In genomic region chr2:131234970-131235635, GRCm38 (mm10) we compare ENCODE assay signal across 7 mouse cellular contexts. TPM values are rescaled to one million over a fixed set of nuclear protein-coding genes. Genes with fewer than 3 reads are reported as not detected.
DNase-seq lines count a peak whose midpoint lies in the region; ATAC-seq and TF ChIP-seq lines count a peak whose summit lies in the region.

No protein-coding gene starts in this region.

- H3K4me2 ChIP-seq in hindbrain, embryonic 12.5 days (replicated peaks), result peak overlapping the region; percentile 79
- peak overlapping the region; percentile 81 for H3K4me2 ChIP-seq in limb, embryonic 15.5 days

- H3K27ac ChIP-seq in hindbrain, embryonic 12.5 days, result no peak overlapping the region
- H3K27ac ChIP-seq in limb, embryonic 15.5 days, result no peak overlapping the region

- WGBS in hindbrain, embryonic 12.5 days, result 86% methylated on average over 7 of the region's 7 CpGs
- WGBS in limb, embryonic 15.5 days, result 65% methylated on average over 7 of the region's 7 CpGs

- no peaks in the 10 kb centered on the region for H3K9me3 ChIP-seq in hindbrain, embryonic 12.5 days (replicated peaks)
- H3K9me3 ChIP-seq in limb, embryonic 15.5 days, result no peaks in the 10 kb centered on the region

- peaks cover 2% of the 10 kb centered on the region for H3K79me3 ChIP-seq in C2C12 (ENCODE audit: low read depth)

- DNase-seq in Muller cell, postnatal 12 days (ENCODE audit: inconsistent ontology term), result peak; percentile 51
- DNase-seq in urinary bladder, postnatal 36 days (ENCODE audit: low spot score in 2 of 2), result no peak
- DNase-seq in cerebellum, adult 11-12 months, result no peak

- no peaks in the 10 kb centered on the region for H3K27me3 ChIP-seq in C2C12 (ENCODE audit: control insufficient read depth, insufficient read depth, insufficient read length)
- no peaks in the 10 kb centered on the region for H3K27me3 ChIP-seq in hindbrain, embryonic 12.5 days
- H3K27me3 ChIP-seq in limb, embryonic 15.5 days, result no peaks in the 10 kb centered on the region

- peaks cover 17% of the 10 kb centered on the region for H3K4me1 ChIP-seq in hindbrain, embryonic 12.5 days
- H3K4me1 ChIP-seq in limb, embryonic 15.5 days, result peaks cover 18% of the 10 kb centered on the region

- ATAC-seq in hindbrain, embryonic 12.5 days (ENCODE audit: low FRiP score), result no peak
- no peak for ATAC-seq in limb, embryonic 15.5 days (ENCODE audit: insufficient number of reproducible peaks, low FRiP score, low TSS enrichment, low read depth)
- ATAC-seq in monocyte, adult 5-6 weeks (replicated peaks; ENCODE audit: insufficient number of reproducible peaks, low FRiP score, low TSS enrichment, poor library complexity, severe bottlenecking), result peak; percentile 44

- H3K36me3 ChIP-seq in C2C12 (ENCODE audit: control insufficient read depth, insufficient read depth), result peaks cover 19% of the 10 kb centered on the region
- H3K36me3 ChIP-seq in hindbrain, embryonic 12.5 days, result peaks cover 3% of the 10 kb centered on the region; the same call in 1 of the 2 replicates
- H3K36me3 ChIP-seq in limb, embryonic 15.5 days, result peaks cover 14% of the 10 kb centered on the region

- H3K9ac ChIP-seq in hindbrain, embryonic 12.5 days, result no peak overlapping the region
- no peak overlapping the region for H3K9ac ChIP-seq in limb, embryonic 15.5 days

- TF ChIP-seq CTCF in C2C12 (IDR thresholded peaks at IDR 0.05; ENCODE audit: control insufficient read depth, insufficient read depth, insufficient read length), result no peak

- peak overlapping the region; percentile 72 for H3K4me3 ChIP-seq in C2C12 (ENCODE audit: insufficient read depth, poor library complexity, severe bottlenecking)
- H3K4me3 ChIP-seq in hindbrain, embryonic 12.5 days, result no peak overlapping the region
- peak overlapping the region; percentile 54 for H3K4me3 ChIP-seq in limb, embryonic 15.5 days

- peaks cover 27% of the 10 kb centered on the region for H3K79me2 ChIP-seq in C2C12 (ENCODE audit: control insufficient read depth, insufficient read depth)

- peak overlapping the region; percentile 50 for H3ac ChIP-seq in C2C12 (ENCODE audit: control insufficient read depth, insufficient read length, low read depth)

TF ChIP-seq in C2C12, 6 proteins besides CTCF, POLR2A, EP300 and RAD21:
- no peak for TF ChIP-seq USF1 (IDR thresholded peaks at IDR 0.05; ENCODE audit: low read depth)
- TF ChIP-seq MYOG (IDR thresholded peaks at IDR 0.05; ENCODE audit: control insufficient read depth, extremely low read depth, insufficient read length), result no peak
- TF ChIP-seq CEBPB (IDR thresholded peaks at IDR 0.05; ENCODE audit: low read depth), result no peak
- no peak for TF ChIP-seq FOSL1 (IDR thresholded peaks at IDR 0.05; ENCODE audit: insufficient read depth, low read length, poor library complexity, severe bottlenecking)
- no peak for TF ChIP-seq MYOD1 (IDR thresholded peaks at IDR 0.05; ENCODE audit: control insufficient read depth, insufficient read length, low read depth)
- TF ChIP-seq MAX (IDR thresholded peaks at IDR 0.05), result no peak

RNA-seq across cellular contexts. Expression of gene Mavs, which starts 1.2 kb away (rescaled TPM):
- polyA plus RNA-seq in C2C12 (2012; fragmentation: generic; extraction: Trizol), result 19.1 TPM
- polyA plus RNA-seq in hindbrain, embryonic 12.5 days (2016; fragmentation: Nextera tagmentation; extraction: Ambion mirVana), result 10.6 and 11.6 TPM in 2 replicates
- 19.2 and 22.5 TPM in 2 replicates for polyA plus RNA-seq in limb, embryonic 15.5 days (2015; fragmentation: Nextera tagmentation; extraction: Ambion mirVana)
- 8.0 to 16.9 TPM (median 9.0 TPM) in 3 replicates for total RNA-seq in monocyte, adult 5-6 weeks (2017)

RNA-seq across cellular contexts. Expression of gene Pank2, which starts 27.2 kb away (rescaled TPM):
- 27.0 TPM for polyA plus RNA-seq in C2C12 (2012; fragmentation: generic; extraction: Trizol)
- polyA plus RNA-seq in hindbrain, embryonic 12.5 days (2016; fragmentation: Nextera tagmentation; extraction: Ambion mirVana), result 57.4 and 62.2 TPM in 2 replicates
- polyA plus RNA-seq in limb, embryonic 15.5 days (2015; fragmentation: Nextera tagmentation; extraction: Ambion mirVana), result 27.9 and 34.8 TPM in 2 replicates
- total RNA-seq in monocyte, adult 5-6 weeks (2017), result 38.1 to 53.4 TPM (median 45.9 TPM) in 3 replicates

RNA-seq across cellular contexts. Expression of gene Ap5s1, which starts 28.2 kb away (rescaled TPM):
- 24.1 TPM for polyA plus RNA-seq in C2C12 (2012; fragmentation: generic; extraction: Trizol)
- 28.4 and 29.1 TPM in 2 replicates for polyA plus RNA-seq in hindbrain, embryonic 12.5 days (2016; fragmentation: Nextera tagmentation; extraction: Ambion mirVana)
- 26.7 and 27.8 TPM in 2 replicates for polyA plus RNA-seq in limb, embryonic 15.5 days (2015; fragmentation: Nextera tagmentation; extraction: Ambion mirVana)
- 3.0 to 15.2 TPM (median 13.2 TPM) in 3 replicates for total RNA-seq in monocyte, adult 5-6 weeks (2017)

RNA-seq across cellular contexts. Expression of gene Spef1, which starts 48.0 kb away (rescaled TPM):
- 7.6 TPM for polyA plus RNA-seq in C2C12 (2012; fragmentation: generic; extraction: Trizol)
- polyA plus RNA-seq in hindbrain, embryonic 12.5 days (2016; fragmentation: Nextera tagmentation; extraction: Ambion mirVana), result 8.9 and 9.2 TPM in 2 replicates
- polyA plus RNA-seq in limb, embryonic 15.5 days (2015; fragmentation: Nextera tagmentation; extraction: Ambion mirVana), result 5.3 and 6.1 TPM in 2 replicates
- total RNA-seq in monocyte, adult 5-6 weeks (2017), result 0.38 to 1.6 TPM in 2 of 3 replicates, not detected in the other

RNA-seq across cellular contexts. Expression of gene Cdc25b, which starts 48.4 kb away (rescaled TPM):
- 73.8 TPM for polyA plus RNA-seq in C2C12 (2012; fragmentation: generic; extraction: Trizol)
- 69.8 and 85.7 TPM in 2 replicates for polyA plus RNA-seq in hindbrain, embryonic 12.5 days (2016; fragmentation: Nextera tagmentation; extraction: Ambion mirVana)
- 51.2 and 51.3 TPM in 2 replicates for polyA plus RNA-seq in limb, embryonic 15.5 days (2015; fragmentation: Nextera tagmentation; extraction: Ambion mirVana)
- 7.7 to 39.4 TPM (median 11.3 TPM) in 3 replicates for total RNA-seq in monocyte, adult 5-6 weeks (2017)
